9 mouse cellular contexts compared by ENCODE assay signal in the genomic region with DNA sequence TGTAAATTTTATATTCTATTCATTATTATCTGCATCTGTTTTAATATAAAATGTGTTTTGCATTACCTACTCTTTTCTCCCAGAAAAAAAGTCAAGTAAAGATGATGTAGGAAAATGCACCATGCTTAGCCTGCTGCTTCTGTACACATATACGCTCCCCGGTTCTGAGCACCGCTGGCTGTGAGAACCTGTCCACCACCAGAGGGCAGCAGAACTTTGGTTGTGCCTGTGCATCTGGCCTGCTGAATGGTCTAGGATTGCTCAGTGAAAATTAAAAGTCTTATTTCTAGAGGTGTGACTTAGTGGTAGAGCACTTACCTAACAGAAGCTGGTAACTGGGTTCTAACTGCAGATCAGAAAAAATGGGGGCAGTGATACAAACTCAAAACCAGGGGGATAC. TPM values are rescaled to one million over a fixed set of nuclear protein-coding genes. Genes with fewer than 3 reads are reported as not detected.
DNase-seq lines count a peak whose midpoint lies in the region; ATAC-seq and TF ChIP-seq lines count a peak whose summit lies in the region.
"Had no signal": no experiment of that assay in that cellular context is flagged by ENCODE, and none has a peak within 500 bp of the region (broad histone marks: within the 10 kb centered on the region; RNA-seq: fewer than 3 reads in every experiment).

No protein-coding gene starts in this region.

- no peak overlapping the region for H3K4me2 ChIP-seq in forebrain, postnatal 0 days (ENCODE audit: low read depth)

- TF ChIP-seq CTCF in G1E (IDR thresholded peaks at IDR 0.05; ENCODE audit: low read depth, low read length): peak; percentile 49; the same call in 1 of the 2 replicates
- peak; percentile 91 for TF ChIP-seq CTCF in cerebellum, adult 2 months (IDR thresholded peaks at IDR 0.05; ENCODE audit: borderline replicate concordance, insufficient read depth, low read depth, low read length)
- peak; percentile 90 for TF ChIP-seq CTCF in forebrain, postnatal 0 days (IDR thresholded peaks at IDR 0.05; ENCODE audit: low read depth)
- peak; percentile 93 for TF ChIP-seq CTCF in lung, adult 2 months (IDR thresholded peaks at IDR 0.05; ENCODE audit: insufficient read depth, low read length)

- WGBS in cerebellum, adult 2 months: 5% methylated on average over 3 of the region's 3 CpGs
- whole genome bisulfite sequencing in forebrain, postnatal 0 days: 10% methylated on average over 3 of the region's 3 CpGs
- 6% methylated on average over 3 of the region's 3 CpGs for WGBS in lung, adult 2 months

- H3K9ac ChIP-seq in forebrain, postnatal 0 days: no peak overlapping the region

- no peak overlapping the region for H3K4me3 ChIP-seq in G1E (ENCODE audit: low read depth, low read length)
- no peak overlapping the region for H3K4me3 ChIP-seq in cerebellum, adult 2 months (replicated peaks; ENCODE audit: insufficient read depth, low read depth, low read length)
- no peak overlapping the region for H3K4me3 ChIP-seq in forebrain, postnatal 0 days (ENCODE audit: low read depth, low read length)
- no peak overlapping the region for H3K4me3 ChIP-seq in lung, adult 2 months (replicated peaks; ENCODE audit: extremely low read depth, low read depth, low read length)

- no peak for DNase-seq in G1E (ENCODE audit: low spot score)
- peak; percentile 82 to 85 for DNase-seq in cerebellum, adult 2 months
- peak; percentile 88 for DNase-seq in forebrain, postnatal 0 days
- peak; percentile 92 for DNase-seq in heart, postnatal 4 days
- DNase-seq in layer of hippocampus, adult 8-10 months (ENCODE audit: low spot score in 2 of 2): peak; percentile 77 to 88
- peak; percentile 78 for DNase-seq in lung, adult 2 months
- peak; percentile 60 for DNase-seq in ovary, adult 18-20 months (ENCODE audit: low spot score)
- DNase-seq in thymus, adult 18-20 months: peak; percentile 37 to 38

- H3K9me3 ChIP-seq in G1E (replicated peaks): no peaks in the 10 kb centered on the region
- H3K9me3 ChIP-seq in forebrain, postnatal 0 days (ENCODE audit: low read length): no peaks in the 10 kb centered on the region

- TF ChIP-seq POLR2A in cerebellum, adult 2 months (IDR thresholded peaks at IDR 0.05; ENCODE audit: borderline replicate concordance, insufficient read depth, low read length): no peak
- no peak for TF ChIP-seq POLR2A in lung, adult 2 months (IDR thresholded peaks at IDR 0.05; ENCODE audit: borderline replicate concordance, extremely low read depth, low read depth, low read length)

- peaks cover 66% of the 10 kb centered on the region for H3K36me3 ChIP-seq in G1E (replicated peaks)
- peaks cover 42% of the 10 kb centered on the region for H3K36me3 ChIP-seq in forebrain, postnatal 0 days (ENCODE audit: insufficient read depth)

- no peaks in the 10 kb centered on the region for H3K27me3 ChIP-seq in G1E (ENCODE audit: insufficient read depth, low read length)
- no peaks in the 10 kb centered on the region for H3K27me3 ChIP-seq in cerebellum, adult 2 months (ENCODE audit: control insufficient read depth, insufficient read depth, low read length)
- H3K27me3 ChIP-seq in forebrain, postnatal 0 days (ENCODE audit: insufficient read depth, low read length): no peaks in the 10 kb centered on the region

- peaks cover 49% of the 10 kb centered on the region for H3K4me1 ChIP-seq in G1E (ENCODE audit: insufficient read depth, low read depth, low read length)
- H3K4me1 ChIP-seq in cerebellum, adult 2 months (ENCODE audit: control insufficient read depth, insufficient read depth, low read length): peaks cover 11% of the 10 kb centered on the region; the same call in 1 of the 2 replicates
- no peaks in the 10 kb centered on the region for H3K4me1 ChIP-seq in forebrain, postnatal 0 days (ENCODE audit: insufficient read depth)
- no peaks in the 10 kb centered on the region for H3K4me1 ChIP-seq in lung, adult 2 months (ENCODE audit: control insufficient read depth, insufficient read depth, low read length)

- ATAC-seq in G1E (ENCODE audit: extremely low read depth, insufficient number of reproducible peaks, low FRiP score, poor library complexity, severe bottlenecking): 0 out of 2 replicates have a peak, but pooled peaks have one; percentile 41
- peak; percentile 91 for ATAC-seq in forebrain, postnatal 0 days

- no peak overlapping the region for H3K27ac ChIP-seq in cerebellum, adult 2 months (ENCODE audit: insufficient read depth, low read length)
- H3K27ac ChIP-seq in forebrain, postnatal 0 days (ENCODE audit: low read depth, low read length): no peak overlapping the region
- H3K27ac ChIP-seq: macrophage had no signal

RNA-seq across cellular contexts. Expression of gene C1qtnf4, which starts 19.1 kb away (rescaled TPM):
- total RNA-seq in G1E (2014; fragmentation: Nextera tagmentation): not detected in 2 replicates
- total RNA-seq in G1E (2017): 0.16 TPM in 1 of 2 replicates, not detected in the other
- polyA plus RNA-seq in G1E (2012): not detected in 2 replicates
- 234 and 254 TPM in 2 replicates for polyA plus RNA-seq in cerebellum, adult 2 months (2012; rRNA removed)
- 201 and 252 TPM in 2 replicates for total RNA-seq in forebrain, postnatal 0 days (2014; rRNA removed)
- polyA plus RNA-seq in forebrain, postnatal 0 days (2015; fragmentation: Nextera tagmentation; extraction: Ambion mirVana): 185 and 189 TPM in 2 replicates
- 1 to 10 TPM; 7.4 to 7.8 TPM for total RNA-seq in heart, postnatal 4 days (2021)
- 100 to 1,000 TPM; 162 to 176 (median 166) TPM for total RNA-seq in layer of hippocampus, adult 8-10 months (2022)
- polyA plus RNA-seq in lung, adult 2 months (2012; rRNA removed): 4.9 and 6.6 TPM in 2 replicates
- polyA plus RNA-seq: macrophage had no signal

RNA-seq across cellular contexts. Expression of gene Mtch2, which starts 19.6 kb away (rescaled TPM):
- total RNA-seq in G1E (2014; fragmentation: Nextera tagmentation) (142 and 174 TPM in 2 replicates), G1E (2017) (226 and 233 TPM in 2 replicates)
- polyA plus RNA-seq in G1E (2012): 11.3 and 11.8 TPM in 2 replicates
- 245 and 249 TPM in 2 replicates for polyA plus RNA-seq in cerebellum, adult 2 months (2012; rRNA removed)
- total RNA-seq in forebrain, postnatal 0 days (2014; rRNA removed): 106 and 120 TPM in 2 replicates
- 222 and 224 TPM in 2 replicates for polyA plus RNA-seq in forebrain, postnatal 0 days (2015; fragmentation: Nextera tagmentation; extraction: Ambion mirVana)
- total RNA-seq in heart, postnatal 4 days (2021): 100 to 1,000 TPM; 189 to 191 TPM
- total RNA-seq in layer of hippocampus, adult 8-10 months (2022): 100 to 1,000 TPM; 115 to 131 (median 120) TPM
- polyA plus RNA-seq in lung, adult 2 months (2012; rRNA removed): 35.0 and 69.1 TPM in 2 replicates

RNA-seq across cellular contexts. Expression of gene Kbtbd4, which starts 38.0 kb away (rescaled TPM):
- 18.2 and 21.4 TPM in 2 replicates for total RNA-seq in G1E (2014; fragmentation: Nextera tagmentation)
- 31.8 and 35.5 TPM in 2 replicates for total RNA-seq in G1E (2017)
- polyA plus RNA-seq in G1E (2012): 4.0 and 6.6 TPM in 2 replicates
- polyA plus RNA-seq in cerebellum, adult 2 months (2012; rRNA removed): 33.1 and 33.7 TPM in 2 replicates
- total RNA-seq in forebrain, postnatal 0 days (2014; rRNA removed): 49.5 and 59.4 TPM in 2 replicates
- 54.3 and 60.3 TPM in 2 replicates for polyA plus RNA-seq in forebrain, postnatal 0 days (2015; fragmentation: Nextera tagmentation; extraction: Ambion mirVana)
- 10 to 100 TPM; 18.2 to 18.8 TPM for total RNA-seq in heart, postnatal 4 days (2021)
- total RNA-seq in layer of hippocampus, adult 8-10 months (2022): 10 to 100 TPM; 32.5 to 45.7 (median 34.0) TPM
- 10.4 and 15.6 TPM in 2 replicates for polyA plus RNA-seq in lung, adult 2 months (2012; rRNA removed)

RNA-seq across cellular contexts. Expression of gene Ndufs3, which starts 38.1 kb away (rescaled TPM):
- total RNA-seq in G1E (2014; fragmentation: Nextera tagmentation) (106 and 132 TPM in 2 replicates), G1E (2017) (131 and 165 TPM in 2 replicates)
- 86.8 and 94.6 TPM in 2 replicates for polyA plus RNA-seq in G1E (2012)
- 278 and 280 TPM in 2 replicates for polyA plus RNA-seq in cerebellum, adult 2 months (2012; rRNA removed)
- total RNA-seq in forebrain, postnatal 0 days (2014; rRNA removed): 156 and 190 TPM in 2 replicates
- polyA plus RNA-seq in forebrain, postnatal 0 days (2015; fragmentation: Nextera tagmentation; extraction: Ambion mirVana): 248 and 283 TPM in 2 replicates
- 100 to 1,000 TPM; 538 to 543 TPM for total RNA-seq in heart, postnatal 4 days (2021)
- total RNA-seq in layer of hippocampus, adult 8-10 months (2022): 100 to 1,000 TPM; 234 to 266 (median 248) TPM
- 70.9 and 115 TPM in 2 replicates for polyA plus RNA-seq in lung, adult 2 months (2012; rRNA removed)

Comparison
In these comparisons a context has a peak if more than half of its experiments do, and no peak if none do; other contexts are left out.
1. RNA of gene C1qtnf4, which starts 19.1 kb away (total RNA-seq): 201 to 252 TPM in forebrain, postnatal 0 days and 162 to 176 TPM in layer of hippocampus, adult 8-10 months; 7.4 to 7.8 TPM in heart, postnatal 4 days and 0.16 TPM in G1E; every median in the first group is over 10 times any median in the second.
2. Peak in every context shown above with its lines, with median percentiles within 50 percentile points of each other: CTCF ChIP-seq.